Mouse (Mus musculus): ENCODE measurements at regions not wholly inside any gene's neighbourhood (a gene's known extent, or its start where the extent isn't known, plus 50 kb on each side); places are given as distances from the start of the nearest gene placed in this dataset.
"Not testable (repeated sequence)": the region's sequence is repeated elsewhere in the genome, so short reads cannot be mapped to it uniquely, and the experiment has no call there.

DNA sequence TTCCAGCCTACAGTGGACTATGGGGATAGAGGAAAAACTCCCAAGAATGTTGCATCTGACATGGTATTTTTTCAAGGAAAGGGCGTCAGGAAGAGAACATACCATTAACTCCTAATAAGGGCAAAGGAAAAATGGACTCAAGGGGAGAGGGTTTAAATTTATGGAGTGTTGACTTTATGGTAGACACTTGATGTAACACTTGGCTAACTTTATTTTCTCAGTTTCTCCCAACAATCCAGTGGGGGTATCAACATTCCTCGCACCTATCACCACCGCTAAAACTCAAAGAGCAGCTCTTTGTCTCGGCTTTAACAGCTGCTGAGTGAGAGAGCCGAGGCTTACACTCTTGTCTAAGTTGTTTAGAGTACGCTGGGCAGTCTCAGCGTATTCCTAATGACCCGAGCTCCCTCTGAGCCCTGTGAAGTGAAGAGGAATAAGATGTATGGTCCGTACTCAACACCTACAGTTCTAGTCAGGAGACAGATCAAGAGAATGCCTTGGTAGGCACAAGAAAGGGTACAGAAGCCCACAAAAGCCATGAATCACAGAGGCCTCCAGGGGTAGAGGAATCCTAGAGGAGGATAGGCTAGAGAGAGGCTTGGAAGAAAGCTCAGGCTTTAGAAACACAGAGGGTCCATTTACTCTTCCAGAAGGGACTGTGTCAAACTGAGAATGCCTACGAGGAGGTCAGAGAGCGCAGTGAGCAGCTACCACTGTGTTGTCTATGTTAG, 236.4 kb downstream of the Gm5426 start:
- no peak for DNase-seq (ENCODE audit: low read depth)

DNA sequence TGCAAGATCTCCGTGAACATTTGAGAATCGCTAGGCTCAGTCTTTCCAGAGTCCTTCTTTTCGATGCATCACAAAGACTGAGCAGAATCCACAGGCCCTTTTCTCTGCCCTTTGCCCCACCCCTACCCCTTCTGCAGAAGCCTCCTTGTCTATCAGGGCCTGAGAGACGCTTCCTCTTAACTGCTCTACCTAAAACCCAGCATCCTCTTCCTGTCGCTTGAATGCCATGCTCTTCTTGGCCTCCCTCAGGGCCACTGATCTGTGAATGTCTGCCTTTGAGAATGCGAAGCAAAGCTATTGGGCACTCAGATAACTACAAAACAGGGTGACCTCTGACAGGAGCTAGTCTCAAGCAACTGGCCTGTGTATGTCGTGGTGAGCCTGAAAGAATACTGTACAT, 237.1 kb downstream of the Gm5426 start:
- DNase-seq (ENCODE audit: low read depth), result no peak

DNA sequence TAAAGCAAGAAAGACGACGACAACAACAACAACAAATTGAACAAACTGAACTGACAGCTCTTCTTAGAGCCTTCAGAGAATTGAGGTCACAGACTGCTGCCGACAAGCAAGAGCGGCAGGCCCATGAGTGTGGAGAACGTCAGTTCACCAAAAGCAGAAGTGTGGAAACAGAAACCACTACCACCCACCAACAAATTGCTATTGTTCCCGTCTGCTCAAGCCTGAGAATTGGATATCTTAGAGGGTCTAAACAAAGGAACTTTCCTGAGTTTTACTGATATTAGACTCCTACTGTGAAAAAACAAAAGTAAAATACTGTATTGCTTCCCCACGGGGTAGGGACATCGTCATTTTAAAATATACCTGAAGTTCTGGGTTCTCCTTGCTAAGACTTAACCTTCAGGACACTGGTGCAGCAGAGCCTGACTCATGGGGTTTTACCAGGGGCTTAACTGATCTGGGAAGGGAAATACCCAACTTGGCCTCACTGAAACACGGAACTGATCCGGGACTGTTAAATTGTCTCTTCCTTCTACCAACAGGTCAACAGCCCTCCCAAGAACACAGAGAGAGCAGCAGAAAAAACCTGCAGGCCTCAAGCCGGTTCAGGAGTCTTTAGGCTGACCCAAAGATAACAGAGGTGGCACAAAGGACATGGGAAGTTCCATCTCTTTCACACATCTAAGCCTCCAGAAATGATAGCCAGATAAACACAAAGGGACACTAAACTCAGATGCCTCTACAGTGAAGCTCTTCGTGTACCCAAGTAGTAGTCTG, 238.1 kb downstream of the Gm5426 start:
- DNase-seq (ENCODE audit: low read depth), result no peak

DNA sequence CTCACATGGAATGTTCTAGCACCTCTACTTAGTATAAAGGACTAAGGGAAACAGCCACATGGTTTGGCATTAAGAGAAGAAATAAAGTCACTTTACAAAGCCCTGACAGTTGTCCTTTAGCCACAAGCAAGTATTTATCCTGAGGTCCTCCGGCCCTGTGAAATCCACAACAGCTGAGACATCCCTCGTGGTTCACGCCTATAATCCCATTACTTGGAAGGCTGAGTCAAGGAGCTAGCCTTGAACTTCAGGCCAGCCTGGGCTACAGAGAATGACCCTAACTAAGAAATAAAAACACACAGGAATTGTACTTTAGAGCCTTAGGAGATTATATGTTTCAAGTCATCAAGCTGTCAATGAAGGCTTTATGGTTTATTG, 238.7 kb downstream of the Gm5426 start:
- DNase-seq (ENCODE audit: low read depth), result no peak

DNA sequence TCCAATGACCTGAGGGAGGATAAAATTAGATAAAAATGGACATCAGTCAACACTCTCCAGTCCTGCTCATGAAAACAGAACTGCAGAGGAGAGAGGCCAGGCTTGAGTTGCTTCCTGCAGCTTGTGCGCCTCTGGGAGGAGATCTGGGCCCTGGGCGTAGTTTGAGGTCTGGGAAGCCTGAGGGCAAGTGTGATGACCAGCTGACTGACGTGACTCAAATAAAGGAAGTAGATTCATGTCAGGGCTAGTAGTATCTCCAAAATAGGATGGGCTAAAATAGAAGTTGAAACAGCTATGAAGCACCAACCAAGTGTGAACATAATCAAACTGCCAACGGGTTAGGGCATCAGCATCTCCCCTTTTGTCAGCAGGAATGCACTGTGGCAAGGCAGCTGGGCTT, 239.3 kb upstream of the Btg1 start:
- DNase-seq (ENCODE audit: low read depth), result no peak

DNA sequence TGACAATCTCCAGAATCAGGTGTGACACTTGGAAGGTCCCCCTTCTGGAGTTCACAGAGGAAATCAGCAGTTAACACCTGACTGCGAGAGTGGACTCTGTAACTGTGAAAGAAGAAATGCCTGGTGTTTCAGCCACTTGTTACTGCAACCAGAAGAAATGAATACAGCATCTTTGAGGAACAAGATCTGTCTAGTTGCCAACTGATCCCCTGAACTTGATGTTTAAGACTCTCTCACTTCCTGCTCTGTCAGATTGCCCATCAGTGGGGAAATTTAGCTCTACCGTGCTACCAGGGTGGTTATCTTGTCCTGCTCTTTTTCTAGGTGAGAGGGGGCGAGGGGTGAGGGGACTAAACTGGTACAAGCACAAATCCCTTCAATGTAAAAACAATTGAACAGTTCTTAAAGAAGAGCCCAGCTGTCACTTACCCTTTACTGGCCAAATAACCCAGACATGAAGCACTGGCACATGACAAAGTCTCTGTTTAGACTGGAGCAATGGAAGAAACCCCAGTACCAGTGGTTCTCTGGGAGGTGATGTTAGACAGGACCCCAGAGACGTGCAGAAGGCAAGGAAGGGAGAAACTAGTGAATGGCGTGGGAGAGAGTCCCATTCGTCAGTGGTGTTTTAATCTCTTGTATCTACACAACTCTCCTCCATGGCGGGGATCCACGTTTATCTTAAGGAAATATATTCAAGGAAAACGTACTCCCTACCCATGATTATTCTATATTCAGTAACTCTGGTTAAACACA, 237.6 kb upstream of the Btg1 start:
- no peak for DNase-seq (ENCODE audit: low read depth)

DNA sequence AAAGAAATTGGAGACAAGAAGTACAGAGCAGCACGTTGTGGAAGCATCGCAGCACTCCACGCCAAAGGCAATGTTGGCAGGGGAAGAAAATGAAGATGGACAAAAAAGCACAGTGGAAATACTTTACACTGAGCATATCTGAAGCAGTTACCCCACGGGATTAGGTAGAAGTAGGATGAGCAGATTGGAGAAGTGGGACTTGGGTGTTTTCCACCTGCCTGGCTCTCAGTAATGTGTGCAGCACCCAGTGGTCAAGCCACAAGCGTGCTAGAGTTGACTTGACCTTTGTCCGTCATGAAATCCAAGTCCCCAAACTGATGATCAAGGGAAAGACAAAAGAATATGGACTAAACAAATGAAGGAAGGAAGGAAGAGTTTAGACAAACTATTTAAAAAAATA, 235.1 kb upstream of the Btg1 start:
- DNase-seq (ENCODE audit: low read depth), result no peak

DNA sequence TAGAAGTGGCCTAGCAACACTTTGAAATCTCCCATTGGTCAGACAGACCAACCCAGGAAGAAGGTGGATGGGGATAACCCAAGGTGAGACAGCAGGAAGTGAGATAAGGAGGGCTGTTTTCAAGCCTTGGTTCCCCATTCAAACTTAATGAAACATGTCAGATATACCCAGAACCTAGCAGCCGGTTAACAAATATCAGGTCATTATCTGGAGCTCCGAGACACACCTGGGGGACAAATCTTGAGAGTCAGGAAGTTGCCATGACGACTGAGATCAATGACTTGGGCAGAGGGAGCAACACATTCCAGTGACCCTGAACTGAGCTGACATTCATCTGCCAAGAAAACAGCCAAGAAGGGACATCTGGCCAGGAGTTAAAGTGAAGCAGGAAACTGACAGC, 225.1 kb upstream of the Btg1 start:
- DNase-seq (ENCODE audit: low read depth), result no peak

DNA sequence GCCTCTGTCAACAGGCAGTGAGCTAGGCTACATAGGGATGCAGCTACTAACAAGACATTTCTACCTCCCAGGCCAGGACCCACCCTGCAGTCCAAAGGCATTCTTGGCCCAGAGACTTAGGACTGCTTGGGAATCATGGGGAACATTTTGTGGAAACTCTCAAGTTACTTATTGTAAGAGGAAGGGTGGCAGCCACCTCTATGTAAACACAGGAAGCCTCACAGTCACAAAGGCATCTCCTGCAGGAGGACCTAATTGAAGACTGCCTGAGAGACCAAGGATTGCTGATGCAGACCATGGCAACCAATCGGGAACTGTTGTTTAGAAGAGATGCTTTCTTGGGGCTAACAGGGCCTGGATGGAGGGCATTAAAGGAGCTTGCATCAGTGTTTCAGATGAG, 224.0 kb upstream of the Btg1 start:
- DNase-seq (ENCODE audit: low read depth), result no peak

DNA sequence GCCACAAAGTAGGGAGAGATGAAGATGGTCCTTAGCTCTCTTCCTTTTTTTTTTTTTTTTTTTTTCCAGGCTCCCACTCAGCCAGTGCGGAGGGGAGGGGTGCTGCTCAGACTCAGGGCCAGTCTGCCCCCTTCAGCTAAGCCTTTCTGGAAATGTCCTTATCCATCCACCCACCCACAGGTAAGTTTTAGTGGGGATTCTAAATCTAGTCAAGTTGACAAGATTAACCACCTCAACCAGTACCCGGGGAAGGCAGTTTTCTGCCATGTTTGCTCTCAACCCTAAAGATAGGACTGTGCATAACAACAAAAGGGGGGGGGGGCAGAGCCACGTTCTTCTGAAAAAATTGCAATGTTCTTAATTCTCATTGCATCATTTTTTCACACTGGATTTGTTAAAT, 222.6 kb upstream of the Btg1 start:
- no peak for DNase-seq (ENCODE audit: low read depth)

DNA sequence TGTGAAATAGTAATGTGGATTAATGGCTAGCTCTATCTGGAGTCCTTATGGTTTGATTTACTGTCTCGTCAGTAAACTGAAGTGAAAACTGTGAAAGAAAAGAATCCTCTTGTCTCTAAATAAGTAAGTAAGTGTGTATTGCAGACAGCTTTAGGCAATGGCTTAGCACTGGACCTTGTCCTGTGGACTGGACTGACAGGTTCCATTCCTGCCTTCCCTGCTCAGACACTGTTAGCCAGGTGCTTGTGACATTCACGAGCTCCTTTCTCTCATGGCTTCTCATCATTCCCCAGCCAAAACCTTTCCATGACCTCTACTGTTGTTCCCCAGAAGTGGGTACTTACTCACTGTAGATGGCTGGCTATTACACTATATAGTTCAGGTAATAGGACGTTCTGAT, 221.8 kb upstream of the Btg1 start:
- DNase-seq (ENCODE audit: low read depth), result peak; percentile 33

DNA sequence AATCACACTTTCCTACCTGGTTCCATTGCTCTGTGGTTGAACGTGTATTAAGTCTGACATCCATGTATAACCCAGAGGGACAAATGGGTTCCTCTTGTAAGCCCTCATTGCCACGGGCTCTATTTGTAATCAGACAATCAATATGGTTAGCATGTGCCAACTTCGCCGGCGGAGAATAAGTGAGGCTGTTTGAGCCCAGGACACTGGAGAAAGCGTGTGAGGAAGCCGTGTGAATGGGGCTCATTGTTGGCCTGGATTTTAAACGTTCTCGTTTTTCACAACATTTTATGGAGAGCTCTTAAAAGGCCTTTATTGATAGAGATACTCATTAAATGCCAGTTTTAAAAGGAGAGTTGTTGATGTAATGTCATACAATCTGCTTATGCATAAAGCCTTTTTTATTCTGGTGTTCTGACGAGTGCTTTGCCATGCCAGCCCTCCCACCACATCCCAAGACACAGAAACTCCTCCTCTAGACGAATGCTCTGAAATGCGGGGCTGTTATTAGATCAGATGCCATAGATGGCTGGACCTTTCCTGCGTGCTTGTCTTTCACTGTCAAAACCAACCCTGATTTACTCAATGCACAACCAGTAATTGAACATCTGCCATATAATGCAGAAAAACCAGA, 218.8 kb upstream of the Btg1 start:
- peak; percentile 52 for DNase-seq (ENCODE audit: low read depth)

DNA sequence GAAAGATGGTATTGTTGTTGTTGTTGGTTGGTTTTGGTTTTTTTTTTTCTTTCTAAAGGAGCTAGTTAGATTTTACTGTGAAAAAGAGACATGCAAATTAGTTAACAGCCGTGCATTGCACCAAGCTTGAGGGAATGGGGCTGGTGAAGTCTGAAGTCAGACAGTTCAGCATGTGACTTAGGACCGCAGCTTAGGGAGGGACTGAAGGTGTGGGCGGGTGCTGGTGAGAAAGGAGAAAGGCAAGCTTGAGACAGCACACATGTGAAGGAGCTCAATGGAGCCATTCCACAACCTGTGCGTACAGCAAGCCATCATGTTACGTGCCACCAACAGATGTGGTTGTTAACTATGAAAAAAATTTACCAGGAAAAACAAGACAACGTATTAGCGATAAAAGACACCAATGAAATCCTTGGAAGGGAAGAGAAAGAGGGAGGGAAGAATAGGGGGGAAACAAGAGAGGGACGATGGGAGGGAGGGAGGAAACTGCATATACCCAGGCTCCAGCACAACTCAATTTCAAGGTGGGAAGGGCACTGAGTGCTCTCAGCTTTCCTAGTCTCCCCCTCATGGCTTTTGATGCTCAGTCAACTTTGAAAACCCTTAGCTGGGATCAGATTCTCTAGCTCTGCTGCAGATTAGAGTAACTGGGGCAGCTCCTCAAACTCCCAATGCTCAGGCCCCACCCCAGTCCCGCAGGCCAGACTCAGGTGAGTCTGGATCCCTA, 218.1 kb upstream of the Btg1 start:
- no peak for DNase-seq (ENCODE audit: low read depth)

DNA sequence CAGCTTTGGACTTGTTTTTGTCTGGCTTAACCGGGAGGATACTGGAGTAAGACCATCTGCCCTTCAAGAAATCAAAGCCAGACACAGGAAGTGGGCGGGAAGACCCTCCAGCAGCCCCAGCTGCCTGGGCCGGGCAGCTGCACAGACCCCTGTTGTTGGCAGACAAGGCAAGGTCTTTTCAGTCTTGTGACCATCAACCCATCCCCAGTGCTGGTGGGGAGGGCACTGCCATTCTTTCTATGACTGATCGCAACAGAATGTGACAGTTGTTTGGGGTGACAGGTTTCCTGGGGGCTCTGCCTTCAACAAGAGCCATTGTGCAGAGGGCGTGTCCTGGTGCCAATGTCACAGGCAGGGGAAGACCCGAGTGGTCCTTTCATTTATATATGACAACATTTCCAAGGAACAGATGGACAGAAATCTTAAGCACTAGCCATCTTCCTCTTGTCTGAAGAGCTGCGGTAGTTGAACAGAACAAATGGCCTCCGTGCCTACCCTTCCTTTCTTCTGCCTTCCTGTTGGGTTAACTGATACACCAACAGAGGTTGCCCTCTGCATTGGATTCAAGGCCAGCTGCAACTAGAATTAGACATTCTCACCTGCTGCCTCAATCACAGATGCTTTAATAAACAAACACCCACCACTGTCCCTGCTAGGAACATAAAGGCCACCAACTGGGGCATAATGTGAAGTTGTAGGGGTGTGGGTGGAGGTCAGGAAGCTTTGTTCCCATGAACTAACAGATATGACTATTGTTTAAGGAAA, 217.0 kb upstream of the Btg1 start:
- DNase-seq (ENCODE audit: low read depth), result no peak

DNA sequence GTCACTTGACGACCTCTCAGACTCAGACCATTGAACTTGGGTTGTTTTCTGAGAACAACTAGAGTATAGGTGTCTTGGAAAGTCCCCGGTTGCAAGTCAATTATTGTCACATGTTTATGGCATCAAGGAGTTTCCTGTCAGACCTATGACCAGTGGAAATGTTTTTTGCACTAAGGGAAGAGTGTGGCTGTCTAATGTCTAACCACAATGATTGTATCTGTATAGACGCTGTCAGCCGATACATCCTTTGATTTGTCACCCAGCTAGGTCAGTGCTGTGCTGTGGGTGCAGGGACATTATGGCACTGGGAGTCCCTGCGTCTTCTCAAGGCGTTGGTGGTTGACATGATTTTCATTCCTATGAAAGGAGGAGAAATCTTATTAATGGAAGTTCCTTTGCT, 216.0 kb upstream of the Btg1 start:
- DNase-seq (ENCODE audit: low read depth), result no peak

DNA sequence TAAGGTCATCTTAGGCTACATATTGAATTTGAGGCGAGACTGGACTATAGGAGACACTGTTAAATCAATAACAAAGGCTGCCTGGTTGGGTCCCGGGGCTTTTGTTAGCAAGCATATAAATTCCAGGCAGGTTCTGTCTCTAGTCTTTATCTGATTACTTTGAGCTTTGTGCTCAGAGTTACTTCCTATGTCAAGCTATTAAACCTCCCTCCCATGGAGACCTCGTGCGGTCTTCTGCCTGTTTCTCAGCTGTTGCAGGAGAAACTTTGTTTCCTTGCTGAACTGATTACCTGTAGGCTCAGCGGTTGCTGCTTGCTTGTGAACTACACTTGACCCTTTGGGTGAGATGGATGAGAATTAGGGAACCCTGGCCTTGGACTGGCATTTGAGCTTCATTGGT, 210.5 kb upstream of the Btg1 start:
- no peak for DNase-seq (ENCODE audit: low read depth)

DNA sequence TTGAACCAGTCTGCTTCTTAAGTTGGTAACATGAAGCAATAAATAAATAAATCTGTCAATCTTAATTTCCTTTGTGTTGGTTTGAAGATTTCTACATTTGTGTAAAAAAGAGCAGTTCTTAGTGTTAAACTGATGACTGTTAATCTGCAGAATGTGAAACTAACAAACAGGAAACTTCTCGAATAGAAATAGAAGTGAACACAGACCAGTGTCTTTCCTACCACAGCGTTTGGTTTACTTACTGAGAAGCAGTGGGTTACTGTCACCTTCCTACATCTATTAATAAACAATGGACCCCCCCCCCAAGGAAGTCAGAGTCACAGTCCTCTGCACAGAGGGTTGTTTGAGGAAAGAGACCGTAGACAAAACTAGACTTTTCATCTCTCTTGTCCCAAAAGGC, 209.0 kb upstream of the Btg1 start:
- no peak for DNase-seq (ENCODE audit: low read depth)

DNA sequence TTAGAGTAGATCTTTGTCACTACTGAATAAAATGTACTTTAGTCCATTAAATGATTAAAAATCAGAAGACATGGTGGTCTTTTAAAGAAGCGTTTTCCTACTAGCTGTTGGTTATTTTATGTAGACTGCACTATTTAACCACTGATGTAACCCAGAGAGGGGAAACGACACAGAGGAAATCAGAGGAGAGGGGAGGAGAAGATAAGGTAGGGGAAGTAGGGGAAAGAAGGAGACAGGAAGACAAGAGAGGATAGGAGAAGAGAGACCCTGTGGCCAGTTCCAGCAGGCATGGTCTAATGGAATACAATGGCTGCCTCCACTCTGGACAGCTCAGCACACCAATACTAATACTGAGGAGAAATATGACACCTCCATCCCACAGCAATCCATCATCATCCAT, 208.6 kb upstream of the Btg1 start:
- DNase-seq (ENCODE audit: low read depth), result no peak

DNA sequence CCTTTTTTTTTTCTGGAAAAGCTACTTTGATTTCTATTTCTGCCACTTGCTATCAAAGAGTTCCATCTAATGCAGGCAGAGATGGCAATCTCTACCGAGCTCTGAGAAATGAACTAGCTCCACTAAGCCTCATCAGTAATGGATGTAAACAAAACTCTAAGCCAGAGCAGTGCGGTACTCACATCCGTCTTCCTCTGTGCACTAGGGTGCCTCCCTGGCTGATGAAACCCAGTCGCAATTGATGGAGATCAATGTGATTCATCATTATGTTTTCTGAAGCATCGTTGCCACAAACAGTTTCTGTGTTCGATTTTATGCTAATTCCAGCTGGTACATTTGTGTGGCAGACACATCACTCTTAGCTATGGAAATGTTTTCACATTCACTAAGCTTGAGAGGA, 206.8 kb upstream of the Btg1 start:
- no peak for DNase-seq (ENCODE audit: low read depth)

DNA sequence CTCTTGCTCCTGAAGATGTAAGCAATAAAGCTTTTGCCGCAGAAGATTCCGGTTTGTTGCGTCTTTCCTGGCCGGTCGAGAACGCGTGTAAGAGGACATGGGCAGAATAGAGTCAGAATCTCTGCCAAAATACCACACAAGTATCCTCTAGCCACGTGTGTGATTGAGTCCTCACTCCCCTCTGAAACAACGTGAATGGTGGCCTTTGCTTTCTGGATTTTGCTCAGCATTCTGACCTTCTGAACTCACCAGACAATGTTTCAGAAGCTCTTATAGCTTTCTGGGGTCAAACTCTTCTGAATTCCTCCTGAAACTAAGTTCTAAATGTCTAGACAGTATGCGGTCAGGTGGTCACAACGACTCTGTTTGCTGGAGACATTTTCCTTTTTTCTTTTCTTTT, 202.0 kb upstream of the Btg1 start:
- no peak for DNase-seq (ENCODE audit: low read depth)

DNA sequence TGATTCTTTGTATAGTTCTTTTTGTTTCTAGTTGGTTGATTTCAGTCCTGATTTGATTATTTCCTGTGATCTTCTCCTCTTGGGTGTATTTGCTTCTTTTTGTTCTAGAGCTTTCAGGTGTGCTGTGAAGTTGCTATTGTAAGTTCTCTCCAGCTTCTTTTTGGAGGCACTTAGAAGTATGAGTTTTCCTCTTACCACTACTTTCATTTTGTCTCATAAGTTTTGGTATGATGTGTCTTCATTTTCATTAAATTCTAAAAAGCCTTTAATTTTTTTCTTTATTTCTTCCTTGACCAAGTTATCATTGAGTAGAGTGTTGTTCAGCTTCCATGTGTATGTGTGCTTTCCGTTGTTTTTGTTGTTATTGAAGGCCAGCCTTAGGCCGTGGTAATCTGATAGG, 195.3 kb upstream of the Btg1 start:
- not testable (repeated sequence) for DNase-seq (ENCODE audit: low read depth)

All from gonadal fat pad, adult 2 months (tissue).